Mouse (Mus musculus): ENCODE results near the gene Col23a1. TPM values are rescaled to one million over a fixed set of nuclear protein-coding genes. Genes with fewer than 3 reads are reported as not detected.

Col23a1 gene
- polyA plus RNA-seq, 1 experiment from 2014 or later, result 4.4 TPM

DNA sequence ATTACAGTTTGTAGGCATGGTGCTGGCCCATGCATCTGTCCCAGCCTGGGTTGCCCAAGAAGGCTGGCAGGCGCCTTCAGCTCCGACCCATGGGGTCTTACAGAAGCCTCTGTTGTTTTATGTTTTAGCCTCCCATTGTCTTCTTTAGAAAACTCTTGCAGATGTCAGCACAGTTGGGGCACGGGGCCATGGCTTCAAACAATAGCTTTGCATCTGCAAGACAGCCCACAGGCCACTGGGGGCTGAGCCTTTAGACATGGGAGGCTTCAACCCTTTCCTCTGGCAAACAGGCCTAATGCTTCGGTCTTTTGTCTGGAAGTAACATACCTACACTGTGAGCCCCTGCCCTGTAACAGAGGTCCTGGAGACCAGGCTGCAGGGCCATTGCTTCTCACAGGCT, 159.0 kb downstream of the Col23a1 start:
- no peaks in the 10 kb centered on the region for H3K9me3 ChIP-seq (ENCODE audit: control insufficient read depth, low read length)
- no peak overlapping the region for H3K9ac ChIP-seq (ENCODE audit: low read depth, low read length)
- H3K4me3 ChIP-seq (ENCODE audit: low read length), result no peak overlapping the region
- H3K4me2 ChIP-seq (ENCODE audit: low read length), result no peak overlapping the region
- H3K36me3 ChIP-seq (ENCODE audit: control insufficient read depth, insufficient read depth, low read length), result no peaks in the 10 kb centered on the region
- 0 out of 2 replicates have a peak, but pooled peaks cover 2% of the 10 kb centered on the region for H3K4me1 ChIP-seq (ENCODE audit: control insufficient read depth, insufficient read depth, low read depth, low read length)
- no peak overlapping the region for H3K27ac ChIP-seq (ENCODE audit: low read depth, low read length)
- 14% methylated on average over 4 of the region's 4 CpGs for WGBS
- H3K27me3 ChIP-seq (replicated peaks; ENCODE audit: control insufficient read depth, insufficient read depth, low read length), result no peaks in the 10 kb centered on the region
- no peak for ATAC-seq

GRCm38 (mm10) chr11:51449881-51450280, 160.2 kb downstream of the Col23a1 start:
- Histone ChIP-seq H3K27ac (ENCODE audit: low read depth, low read length) (no peak overlapping the region), H3K9me3 (ENCODE audit: control insufficient read depth, low read length) (no peaks in the 10 kb centered on the region), H3K4me1 (ENCODE audit: control insufficient read depth, insufficient read depth, low read depth, low read length) (0 out of 2 replicates have a peak, but pooled peaks cover 2% of the 10 kb centered on the region), H3K4me3 (ENCODE audit: low read length) (no peak overlapping the region), H3K36me3 (ENCODE audit: control insufficient read depth, insufficient read depth, low read length) (no peaks in the 10 kb centered on the region), H3K4me2 (ENCODE audit: low read length) (no peak overlapping the region), H3K9ac (ENCODE audit: low read depth, low read length) (no peak overlapping the region), H3K27me3 (replicated peaks; ENCODE audit: control insufficient read depth, insufficient read depth, low read length) (no peaks in the 10 kb centered on the region)
- WGBS, result 57% methylated on average over 7 of the region's 7 CpGs
- ATAC-seq, result no peak

GRCm38 (mm10) chr11:51451281-51451680, 161.6 kb downstream of the Col23a1 start:
- 82% methylated on average over 5 of the region's 5 CpGs for WGBS
- ATAC-seq, result no peak
- Histone ChIP-seq H3K4me2 (ENCODE audit: low read length) (no peak overlapping the region), H3K4me1 (ENCODE audit: control insufficient read depth, insufficient read depth, low read depth, low read length) (0 out of 2 replicates have a peak, but pooled peaks cover 2% of the 10 kb centered on the region), H3K9me3 (ENCODE audit: control insufficient read depth, low read length) (no peaks in the 10 kb centered on the region), H3K27ac (ENCODE audit: low read depth, low read length) (no peak overlapping the region), H3K4me3 (ENCODE audit: low read length) (no peak overlapping the region), H3K9ac (ENCODE audit: low read depth, low read length) (no peak overlapping the region), H3K36me3 (ENCODE audit: control insufficient read depth, insufficient read depth, low read length) (no peaks in the 10 kb centered on the region), H3K27me3 (replicated peaks; ENCODE audit: control insufficient read depth, insufficient read depth, low read length) (no peaks in the 10 kb centered on the region)

GRCm38 (mm10) chr11:51451925-51452324, 162.2 kb downstream of the Col23a1 start:
- Histone ChIP-seq H3K9me3 (ENCODE audit: control insufficient read depth, low read length) (no peaks in the 10 kb centered on the region), H3K9ac (ENCODE audit: low read depth, low read length) (no peak overlapping the region), H3K4me1 (ENCODE audit: control insufficient read depth, insufficient read depth, low read depth, low read length) (0 out of 2 replicates have a peak, but pooled peaks cover 2% of the 10 kb centered on the region), H3K4me2 (ENCODE audit: low read length) (no peak overlapping the region), H3K36me3 (ENCODE audit: control insufficient read depth, insufficient read depth, low read length) (no peaks in the 10 kb centered on the region), H3K27ac (ENCODE audit: low read depth, low read length) (no peak overlapping the region), H3K27me3 (replicated peaks; ENCODE audit: control insufficient read depth, insufficient read depth, low read length) (no peaks in the 10 kb centered on the region), H3K4me3 (ENCODE audit: low read length) (no peak overlapping the region)
- no peak for ATAC-seq
- 68% methylated on average over 7 of the region's 7 CpGs for WGBS

- H3K9me3 ChIP-seq (ENCODE audit: control insufficient read depth, low read length), result no peaks in the 10 kb centered on the region
- H3K27me3 ChIP-seq (replicated peaks; ENCODE audit: control insufficient read depth, insufficient read depth, low read length), result no peaks in the 10 kb centered on the region
- no peak for ATAC-seq
- H3K4me2 ChIP-seq (ENCODE audit: low read length), result no peak overlapping the region
- H3K4me3 ChIP-seq (ENCODE audit: low read length), result no peak overlapping the region
- H3K4me1 ChIP-seq (ENCODE audit: control insufficient read depth, insufficient read depth, low read depth, low read length), result peaks cover 6% of the 10 kb centered on the region
- H3K9ac ChIP-seq (ENCODE audit: low read depth, low read length), result no peak overlapping the region
- no peak overlapping the region for H3K27ac ChIP-seq (ENCODE audit: low read depth, low read length)
- H3K36me3 ChIP-seq (ENCODE audit: control insufficient read depth, insufficient read depth, low read length), result no peaks in the 10 kb centered on the region
- WGBS, result 82% methylated on average over 9 of the region's 9 CpGs
Observed at GRCm38 (mm10) chr11:51453742-51454141, 164.0 kb downstream of the Col23a1 start.

DNA sequence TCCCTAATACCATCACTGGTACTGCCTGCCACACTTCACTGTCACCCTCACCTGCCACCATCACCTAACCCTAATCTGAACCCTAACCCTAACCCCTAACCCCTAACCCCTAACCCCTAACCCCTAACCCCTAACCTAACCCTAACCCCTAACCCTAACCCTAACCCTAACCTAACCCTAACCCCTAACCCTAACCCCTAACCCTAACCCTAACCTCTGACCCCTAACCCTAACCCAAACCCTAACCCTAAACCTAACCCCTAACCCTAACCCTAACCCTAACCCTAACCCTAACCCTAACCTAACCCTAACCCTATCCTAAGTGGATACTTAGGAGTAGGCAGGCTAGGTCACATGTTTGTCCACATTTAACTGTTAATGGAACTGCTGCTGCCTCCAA, 165.8 kb downstream of the Col23a1 start:
- Histone ChIP-seq H3K4me3 (ENCODE audit: low read length) (no peak overlapping the region), H3K4me2 (ENCODE audit: low read length) (no peak overlapping the region), H3K36me3 (ENCODE audit: control insufficient read depth, insufficient read depth, low read length) (no peaks in the 10 kb centered on the region), H3K4me1 (ENCODE audit: control insufficient read depth, insufficient read depth, low read depth, low read length) (peaks cover 13% of the 10 kb centered on the region), H3K27ac (ENCODE audit: low read depth, low read length) (no peak overlapping the region), H3K9me3 (ENCODE audit: control insufficient read depth, low read length) (no peaks in the 10 kb centered on the region; the same call in 1 of the 2 replicates), H3K9ac (ENCODE audit: low read depth, low read length) (no peak overlapping the region), H3K27me3 (replicated peaks; ENCODE audit: control insufficient read depth, insufficient read depth, low read length) (no peaks in the 10 kb centered on the region)
- no peak for ATAC-seq

DNA sequence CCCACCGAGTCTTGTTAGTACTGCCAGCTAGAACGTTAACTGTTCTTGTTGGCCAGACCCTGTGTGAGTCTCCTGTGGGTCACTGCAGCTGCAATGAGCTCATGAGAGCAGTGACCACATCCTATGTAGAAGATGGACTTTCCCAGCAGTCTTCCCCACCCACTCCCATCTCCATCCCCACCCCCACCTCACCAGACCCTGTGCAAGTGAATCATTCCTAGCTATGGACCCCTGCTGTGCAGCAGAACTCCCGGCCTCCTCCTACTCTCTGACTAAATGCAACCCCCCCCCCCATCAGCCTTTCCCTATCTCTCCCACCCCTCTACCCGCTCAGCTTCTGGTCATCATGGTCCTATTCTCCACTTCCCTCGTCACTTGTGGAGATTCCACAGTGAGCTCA, 167.9 kb downstream of the Col23a1 start:
- H3K36me3 ChIP-seq (ENCODE audit: control insufficient read depth, insufficient read depth, low read length), result no peaks in the 10 kb centered on the region
- no peaks in the 10 kb centered on the region for H3K27me3 ChIP-seq (replicated peaks; ENCODE audit: control insufficient read depth, insufficient read depth, low read length)
- H3K4me2 ChIP-seq (ENCODE audit: low read length), result no peak overlapping the region
- H3K27ac ChIP-seq (ENCODE audit: low read depth, low read length), result no peak overlapping the region
- WGBS, result 60% methylated on average over 5 of the region's 5 CpGs
- ATAC-seq, result no peak
- H3K4me3 ChIP-seq (ENCODE audit: low read length), result no peak overlapping the region
- no peak overlapping the region for H3K9ac ChIP-seq (ENCODE audit: low read depth, low read length)
- H3K4me1 ChIP-seq (ENCODE audit: control insufficient read depth, insufficient read depth, low read depth, low read length), result peaks cover 13% of the 10 kb centered on the region
- no peaks in the 10 kb centered on the region; the same call in 1 of the 2 replicates for H3K9me3 ChIP-seq (ENCODE audit: control insufficient read depth, low read length)

DNA sequence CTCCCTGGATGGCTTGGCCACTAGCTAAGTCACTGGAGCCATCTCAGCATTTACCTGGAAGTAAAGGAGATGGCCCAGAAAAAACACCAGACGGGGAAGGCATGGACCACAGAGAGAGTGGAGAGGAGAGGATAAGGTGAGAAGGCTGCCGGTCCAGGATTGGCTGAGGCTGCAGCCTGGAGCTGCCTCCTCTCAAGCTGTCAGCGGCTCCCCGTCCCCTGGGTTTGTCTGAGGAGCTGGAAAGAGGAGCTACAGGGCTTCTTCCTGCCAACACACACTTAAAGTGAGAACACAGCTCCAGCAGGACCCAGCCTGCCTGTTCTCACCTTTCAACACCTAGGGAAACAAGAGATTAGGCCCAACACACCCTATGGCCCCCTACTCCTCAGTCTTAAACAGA, 168.9 kb downstream of the Col23a1 start:
- Histone ChIP-seq H3K4me3 (ENCODE audit: low read length) (no peak overlapping the region), H3K9ac (ENCODE audit: low read depth, low read length) (no peak overlapping the region), H3K27ac (ENCODE audit: low read depth, low read length) (0 out of 2 replicates have a peak overlapping the region, but pooled peaks have one; percentile 7), H3K9me3 (ENCODE audit: control insufficient read depth, low read length) (no peaks in the 10 kb centered on the region; the same call in 1 of the 2 replicates), H3K4me1 (ENCODE audit: control insufficient read depth, insufficient read depth, low read depth, low read length) (peaks cover 13% of the 10 kb centered on the region), H3K27me3 (replicated peaks; ENCODE audit: control insufficient read depth, insufficient read depth, low read length) (no peaks in the 10 kb centered on the region), H3K36me3 (ENCODE audit: control insufficient read depth, insufficient read depth, low read length) (no peaks in the 10 kb centered on the region), H3K4me2 (ENCODE audit: low read length) (no peak overlapping the region)
- ATAC-seq, result no peak
- 58% methylated on average over 4 of the region's 4 CpGs for WGBS

DNA sequence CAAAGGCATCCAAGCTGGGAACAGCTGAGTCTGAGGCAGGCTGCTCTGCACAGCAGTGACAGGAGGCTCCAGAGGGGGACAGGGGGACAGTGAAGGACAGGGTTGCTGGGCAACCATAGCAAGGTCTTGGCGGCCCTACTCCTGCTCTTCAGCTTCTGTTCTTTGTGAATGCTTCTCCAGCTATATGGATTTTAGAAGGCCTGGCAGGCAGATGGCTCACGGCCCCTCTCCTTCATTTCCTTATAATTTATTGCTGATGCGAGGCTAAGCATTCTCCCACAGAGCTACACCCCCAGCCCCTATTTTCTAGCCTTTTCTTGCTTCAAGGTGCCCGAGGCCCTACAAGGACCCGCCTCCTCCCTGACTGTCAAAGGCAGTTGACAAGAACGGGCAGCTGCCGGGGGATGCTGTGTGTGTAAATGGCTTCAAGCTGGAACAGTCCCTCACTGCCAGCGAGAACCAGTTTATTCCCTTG, 169.9 kb downstream of the Col23a1 start:
- no peaks in the 10 kb centered on the region for H3K36me3 ChIP-seq (ENCODE audit: control insufficient read depth, insufficient read depth, low read length)
- no peak overlapping the region for H3K4me2 ChIP-seq (ENCODE audit: low read length)
- peaks cover 13% of the 10 kb centered on the region for H3K4me1 ChIP-seq (ENCODE audit: control insufficient read depth, insufficient read depth, low read depth, low read length)
- peak overlapping the region; percentile 46 for H3K27ac ChIP-seq (ENCODE audit: low read depth, low read length)
- H3K27me3 ChIP-seq (replicated peaks; ENCODE audit: control insufficient read depth, insufficient read depth, low read length), result no peaks in the 10 kb centered on the region
- WGBS, result 16% methylated on average over 8 of the region's 8 CpGs
- peak; percentile 95 for ATAC-seq
- H3K4me3 ChIP-seq (ENCODE audit: low read length), result no peak overlapping the region
- H3K9ac ChIP-seq (ENCODE audit: low read depth, low read length), result 0 out of 2 replicates have a peak overlapping the region, but pooled peaks have one; percentile 8
- H3K9me3 ChIP-seq (ENCODE audit: control insufficient read depth, low read length), result no peaks in the 10 kb centered on the region; the same call in 1 of the 2 replicates

All from hindbrain, embryonic 16.5 days (tissue).